Mouse (Mus musculus) layer of hippocampus, postnatal 36 days (tissue): ENCODE measurements around the gene Tars2. TPM values are rescaled to one million over a fixed set of nuclear protein-coding genes. Genes with fewer than 3 reads are reported as not detected.
"Not testable (repeated sequence)": the region's sequence is repeated elsewhere in the genome, so short reads cannot be mapped to it uniquely, and the experiment has no call there.

Experiments used
- DNase-seq, 2 experiments: peaks; one replicate each; pipeline ENCODE4 v3.0.0; 2022
- total RNA-seq, 2 experiments: library from RNA; stranded (reverse); gene quantifications; 2 replicates each; pipeline ENCODE4 v1.2.3; 2021

Gene Tars2
- total RNA-seq: 10 to 100 TPM; 39.4 to 51.2 TPM

DNA sequence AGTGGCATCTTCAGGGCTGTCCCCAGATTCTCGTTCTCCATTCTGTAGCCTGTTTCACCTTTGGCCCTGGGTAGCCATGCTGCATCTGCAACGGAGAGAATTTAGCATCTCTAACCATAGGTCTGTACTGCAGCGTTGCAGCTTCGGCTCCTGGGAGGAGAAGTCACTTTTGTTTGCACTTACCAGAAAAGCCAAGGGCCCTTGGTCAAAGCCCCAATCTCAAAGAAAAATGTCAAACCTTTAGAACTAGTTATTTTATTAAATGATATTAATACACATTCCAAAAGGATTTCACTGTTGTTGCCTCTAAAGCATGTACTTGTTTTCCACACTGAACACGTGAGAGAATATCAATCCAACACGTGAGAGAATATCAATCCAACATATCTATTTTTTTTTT, at the start of gene Tars2:
TSS of gene Tars2 (minus strand) at position 101 of the 400 bp plus-strand sequence.
- DNase-seq: no peak

GRCm38 (mm10) chr3:95808384-95808783, 48.4 kb upstream of the Tars2 start:
- no peak for DNase-seq

- not testable (repeated sequence) for DNase-seq
Measured at GRCm38 (mm10) chr3:95807630-95808029, 47.6 kb upstream of the Tars2 start.

DNA sequence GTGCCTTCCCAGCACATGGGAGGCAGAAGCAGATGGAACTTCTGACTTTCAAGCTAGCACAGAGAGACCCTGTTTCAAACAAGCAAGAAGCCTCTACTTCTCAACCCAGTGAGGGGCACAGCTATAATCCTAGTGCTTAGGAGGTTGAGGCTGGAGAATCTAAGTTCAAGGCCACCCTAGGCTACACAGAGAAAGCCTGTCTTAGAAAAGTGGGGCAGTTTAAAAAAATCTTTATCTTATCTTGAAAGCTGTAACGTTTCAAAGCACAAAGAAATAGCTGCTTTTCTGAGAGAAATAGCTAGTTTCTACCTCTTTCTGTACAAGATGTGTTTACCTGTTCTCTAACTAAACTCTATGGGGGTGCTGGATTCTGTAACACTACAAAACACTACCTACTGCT, 46.7 kb upstream of the Tars2 start:
- DNase-seq: no peak

DNA sequence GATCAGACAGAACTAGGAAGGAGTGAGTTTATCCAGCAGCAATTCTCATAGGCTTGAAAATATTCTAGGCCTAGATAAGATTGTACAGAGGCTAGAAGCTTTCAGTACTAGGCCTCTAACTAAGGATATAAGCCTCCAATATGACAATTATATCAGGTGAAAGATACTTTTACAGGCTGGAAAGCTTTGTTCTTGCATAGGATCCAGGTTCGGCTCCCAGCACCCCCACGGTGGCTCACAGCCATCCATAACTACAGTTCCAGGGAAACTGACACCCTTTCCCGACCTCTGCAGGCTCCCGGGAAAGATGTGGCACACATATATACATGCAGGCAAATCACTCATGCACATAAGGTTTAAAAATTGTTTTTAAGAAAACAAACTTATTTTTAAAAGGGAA, 43.8 kb upstream of the Tars2 start:
- DNase-seq: no peak

DNA sequence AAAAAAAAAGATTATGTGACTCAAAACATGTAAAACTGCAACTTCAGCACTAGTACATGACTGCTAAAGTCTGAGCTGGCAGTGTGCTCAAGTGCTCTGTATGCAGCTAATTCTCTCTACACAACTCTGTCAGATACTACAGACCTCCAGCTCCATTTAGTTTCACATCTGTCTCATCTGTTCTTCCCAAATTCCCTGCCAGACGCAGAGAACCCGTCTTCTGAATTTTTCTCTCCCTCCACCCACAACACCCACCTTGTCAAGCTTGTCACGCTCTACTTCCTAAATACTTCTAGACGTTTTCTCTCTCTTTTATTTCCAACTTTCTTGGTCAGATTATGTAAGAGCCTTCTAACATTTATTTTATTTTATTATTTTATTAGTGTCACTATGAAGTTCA, 38.8 kb upstream of the Tars2 start:
- no peak for DNase-seq

DNA sequence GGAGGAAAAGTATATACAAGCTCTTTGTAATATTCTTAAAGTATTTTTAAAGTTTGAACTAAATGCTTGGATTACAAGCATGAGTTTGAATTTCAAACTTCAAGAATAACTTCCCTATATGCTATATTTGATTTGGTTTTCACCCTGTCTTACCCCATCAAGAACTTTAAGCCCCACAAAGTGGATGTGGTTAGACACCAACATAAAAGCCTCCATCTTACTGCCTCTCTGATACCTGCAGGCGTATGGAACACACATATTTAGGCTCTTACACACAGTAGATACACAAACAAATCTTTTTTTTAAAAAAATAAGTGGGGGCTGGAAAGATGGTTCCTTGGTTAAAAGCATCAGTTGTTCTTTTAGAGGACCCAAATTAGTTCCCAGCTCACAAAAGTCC, 34.3 kb upstream of the Tars2 start:
- DNase-seq: no peak

- no peak for DNase-seq
Measured at GRCm38 (mm10) chr3:95793662-95794061, 33.7 kb upstream of the Tars2 start.

GRCm38 (mm10) chr3:95785501-95785900, 25.5 kb upstream of the Tars2 start:
- DNase-seq: no peak

GRCm38 (mm10) chr3:95771985-95772384, 12.0 kb upstream of the Tars2 start:
- DNase-seq: no peak

GRCm38 (mm10) chr3:95765534-95765933, 5.5 kb upstream of the Tars2 start:
- DNase-seq: no peak

DNA sequence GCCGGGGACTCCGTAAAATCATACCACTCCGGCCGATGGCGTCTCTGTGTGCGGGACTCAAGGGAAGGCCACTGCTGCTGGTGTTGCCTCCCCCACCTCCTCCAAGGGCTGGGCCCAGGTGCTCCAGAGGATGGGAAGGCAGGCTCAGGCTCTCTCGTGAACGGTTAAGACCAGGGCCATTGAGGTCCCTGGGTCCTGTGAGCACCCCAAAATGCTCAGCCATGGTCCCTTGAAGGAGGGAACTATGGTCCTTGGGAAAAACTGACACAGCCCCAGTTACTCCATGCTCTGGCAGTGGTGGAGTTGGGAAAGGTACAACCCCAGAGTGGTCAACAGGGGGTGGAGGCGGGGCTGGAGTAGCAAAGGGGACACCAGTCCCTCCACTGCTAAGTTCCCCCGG, 3.8 kb upstream of the Tars2 start:
- DNase-seq: no peak

- no peak for DNase-seq
Measured at GRCm38 (mm10) chr3:95762961-95763360, 3.0 kb upstream of the Tars2 start.

GRCm38 (mm10) chr3:95761771-95762170, 1.8 kb upstream of the Tars2 start:
- DNase-seq: no peak

DNA sequence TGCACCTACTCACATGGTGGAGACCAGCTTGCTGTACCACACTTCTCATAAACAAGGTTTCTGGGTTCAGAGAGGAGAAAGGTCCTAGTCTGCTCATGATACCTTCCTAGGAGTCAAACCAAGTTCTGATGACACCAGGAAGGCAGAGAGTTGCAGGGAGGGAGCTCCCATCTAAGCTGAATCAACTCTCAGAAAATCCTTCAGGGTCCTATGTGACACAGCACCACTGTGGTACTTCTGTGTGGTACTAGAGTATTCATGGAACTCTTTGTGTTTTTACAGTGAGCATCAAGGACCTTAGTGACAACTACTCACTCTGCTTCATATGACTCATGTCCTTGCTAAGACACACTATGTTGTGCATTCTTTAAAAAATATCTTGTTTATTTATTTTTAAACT, 650 bp upstream of the Tars2 start:
- DNase-seq: no peak

DNA sequence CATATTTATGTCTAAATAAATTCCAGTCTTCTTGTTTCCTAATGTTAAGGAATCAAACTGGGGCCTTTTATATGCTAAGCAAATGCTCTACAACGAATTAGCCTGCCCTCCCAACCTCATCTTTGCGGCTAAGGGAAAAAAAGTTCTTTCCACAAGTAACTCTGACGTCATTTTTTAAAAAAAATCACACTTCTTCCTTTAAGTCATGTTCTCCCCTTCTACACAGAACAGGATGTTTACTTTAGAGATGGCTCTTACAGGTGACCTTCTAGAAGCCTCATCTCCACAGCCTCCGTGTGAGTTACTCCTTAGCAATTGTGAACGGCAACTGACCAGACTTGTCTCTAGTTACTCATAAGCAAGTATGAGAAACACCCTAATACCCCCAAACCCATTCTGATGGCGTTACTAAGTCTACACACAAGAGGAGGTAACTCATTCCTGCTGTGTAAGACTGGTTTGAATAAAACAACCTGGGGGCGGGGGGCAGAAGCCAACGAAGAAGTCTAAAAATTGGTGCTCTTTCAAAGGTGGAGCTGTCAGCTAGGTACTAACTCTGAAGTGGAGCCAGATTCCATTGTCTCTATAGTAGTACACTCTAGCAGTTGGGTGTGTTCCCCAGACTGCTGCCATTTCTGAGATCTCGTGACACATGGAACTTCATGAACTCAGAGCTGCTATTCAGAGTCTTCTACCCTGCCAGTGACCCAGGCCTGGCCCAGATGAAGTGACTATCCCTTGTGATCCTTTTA, 1.4 kb downstream of the Tars2 start:
- DNase-seq: no peak

DNA sequence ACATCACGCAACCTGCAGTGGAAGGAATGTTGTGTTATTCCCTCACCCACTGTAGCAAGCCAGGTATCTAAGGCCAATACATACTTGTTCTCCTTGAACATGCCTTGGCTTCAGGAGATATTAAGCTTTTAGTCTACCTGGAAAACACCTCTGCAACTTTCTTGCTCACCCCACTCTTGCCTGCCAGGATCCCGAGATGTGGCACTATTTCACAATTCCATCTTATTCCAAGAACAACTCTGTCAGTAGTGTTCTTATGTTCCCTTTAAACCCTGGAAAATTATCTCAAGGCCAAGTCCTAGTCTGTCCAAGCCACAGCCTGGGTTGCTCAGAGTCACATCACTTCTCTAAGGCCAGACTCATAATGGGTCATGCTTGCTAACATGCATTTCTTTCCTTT, 3.2 kb downstream of the Tars2 start:
- DNase-seq: no peak

DNA sequence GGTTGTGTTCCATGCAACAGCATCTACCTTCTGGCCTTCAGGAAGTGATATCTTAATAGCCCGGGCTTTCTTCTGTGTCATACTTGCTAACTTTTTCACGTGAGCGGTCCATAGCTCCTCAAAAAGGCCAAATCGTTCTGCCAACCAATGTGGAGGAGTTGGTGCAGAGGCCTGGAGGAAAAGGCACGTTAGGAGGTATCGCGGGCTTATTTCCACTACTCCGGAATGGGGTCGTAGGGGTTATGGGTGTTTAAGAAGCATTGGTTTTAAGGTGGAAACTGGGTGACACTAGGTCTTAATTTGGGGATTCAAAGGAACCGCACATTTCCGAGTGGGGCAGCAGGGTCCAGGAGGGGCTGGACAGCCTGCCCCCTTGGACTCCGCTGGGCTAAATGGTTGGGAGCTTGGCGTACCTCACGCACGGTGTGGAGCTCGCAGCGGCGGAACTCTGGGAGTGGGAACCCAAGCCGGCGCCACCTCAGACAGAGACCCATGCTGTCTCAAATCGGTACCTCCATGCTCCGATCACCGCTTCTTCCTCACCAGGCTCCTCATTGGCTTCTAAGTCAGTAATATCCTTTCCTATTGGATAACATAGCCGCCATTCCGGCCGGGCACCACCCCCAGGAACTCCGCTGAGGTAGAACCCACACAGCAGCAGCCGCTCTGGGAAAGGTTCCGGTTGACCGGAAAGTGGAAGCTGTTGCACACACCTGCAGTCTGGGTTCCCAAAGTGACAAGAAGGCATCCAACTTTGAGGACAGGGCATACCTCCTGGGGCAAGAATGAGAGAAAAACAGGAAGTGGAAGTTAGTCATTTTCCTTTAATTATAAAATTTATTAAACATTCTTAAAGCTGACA, 5.4 kb downstream of the Tars2 start:
- DNase-seq: peak; percentile 92 to 94

GRCm38 (mm10) chr3:95752935-95753334, 7.1 kb downstream of the Tars2 start:
- DNase-seq: no peak

DNA sequence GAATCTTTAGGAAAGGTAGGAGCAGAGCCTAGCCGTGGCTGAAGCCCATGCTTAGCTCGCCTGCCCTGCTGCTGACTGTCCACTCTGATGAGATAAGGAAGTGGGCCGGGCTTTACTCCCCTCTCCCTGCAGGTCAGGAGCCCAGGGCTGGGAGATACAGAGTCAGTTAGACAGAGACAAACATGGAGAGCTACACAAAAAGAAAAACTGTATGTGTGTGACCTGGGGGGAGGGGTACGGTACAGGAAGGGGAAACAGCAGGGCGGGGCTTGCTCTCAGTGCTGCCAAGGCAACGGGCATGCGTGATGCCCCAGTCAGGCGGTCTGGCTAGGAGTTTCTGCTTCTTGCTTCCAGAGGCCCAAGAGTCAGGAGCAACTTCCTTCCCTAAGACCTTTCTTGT, 19.6 kb downstream of the Tars2 start:
- DNase-seq: no peak

DNA sequence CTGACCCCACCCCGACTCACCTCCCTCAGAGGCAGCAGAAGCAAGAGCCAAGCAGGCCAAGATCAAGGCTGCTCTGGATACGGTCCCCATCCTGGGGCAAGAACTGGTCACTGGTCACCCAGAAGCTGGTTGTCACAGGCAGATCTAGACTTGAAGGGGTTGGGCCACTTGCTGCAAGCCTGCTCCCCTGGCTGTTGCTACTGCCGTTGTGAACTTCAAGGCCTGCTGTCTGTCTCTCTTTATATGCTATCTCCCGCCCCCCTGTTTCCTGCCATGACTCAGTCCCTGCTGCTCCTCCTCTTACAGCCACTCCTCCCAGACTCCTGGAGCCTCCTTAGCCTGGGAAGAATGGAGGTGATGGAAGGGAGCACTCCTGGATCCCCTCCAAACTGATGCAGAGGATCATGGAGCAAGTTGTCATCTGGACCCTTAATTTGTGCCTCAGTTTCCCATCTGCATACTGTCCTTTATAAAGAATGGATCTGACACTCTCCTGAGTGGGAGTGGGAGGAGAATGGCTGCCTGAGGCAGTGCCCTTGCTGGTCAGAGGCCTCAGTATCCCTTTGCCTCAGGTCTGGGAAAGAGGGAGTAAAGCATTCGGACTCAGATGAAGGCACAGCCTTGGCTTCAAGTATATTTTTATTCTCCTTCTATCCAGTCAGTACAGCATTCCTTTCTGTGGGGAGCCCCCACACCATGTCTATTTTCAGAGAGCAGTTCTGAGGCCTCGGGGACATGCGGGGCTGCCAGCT, 20.5 kb downstream of the Tars2 start, which contains the start of gene Ecm1:
TSS of gene Ecm1 (minus strand) at position 217 of the 752 bp plus-strand sequence.
- DNase-seq: peak in 1 of 2 experiments; percentile 26

DNA sequence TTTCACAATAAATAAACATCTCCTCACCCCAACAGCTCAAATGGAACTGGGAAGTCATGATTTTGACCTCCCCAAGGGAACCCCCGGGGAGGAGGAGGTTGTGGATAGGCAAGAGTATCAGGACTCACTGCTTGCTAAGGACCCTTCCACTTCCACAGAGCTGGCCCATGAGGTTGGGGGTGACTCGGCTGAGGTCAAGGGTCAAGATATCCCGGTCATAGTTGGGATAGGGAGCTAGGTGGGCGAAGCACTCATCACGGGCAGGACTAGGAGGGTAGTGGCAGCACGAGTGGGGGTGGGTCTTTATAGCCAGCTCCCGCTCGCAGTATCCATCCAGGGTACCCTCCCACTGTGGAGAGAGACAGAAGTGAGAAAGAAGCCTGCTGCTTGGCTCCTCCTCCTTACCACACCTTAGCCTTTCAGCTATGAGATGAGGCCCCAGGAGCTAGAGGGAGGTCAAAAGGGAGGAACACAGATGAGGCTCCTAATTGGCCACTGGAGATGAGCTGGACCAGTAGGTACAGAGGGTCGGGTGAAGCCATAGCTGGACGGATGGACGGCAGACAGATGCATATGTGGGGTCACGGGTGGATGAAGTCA, 24.8 kb downstream of the Tars2 start:
- DNase-seq: no peak
